Mouse (Mus musculus) liver, adult 2 months (tissue): ENCODE data around the gene Rprm. TPM values are rescaled to one million over a fixed set of nuclear protein-coding genes. Genes with fewer than 3 reads are reported as not detected.

Experiments
- DNase-seq: peaks from one replicate; pipeline ENCODE4 v3.0.0-alpha.2; 2011; ENCODE audit warnings: low read depth, low spot score; ENCODE audit errors: extremely low read depth
- H3K27ac ChIP-seq: fragments of 200-500 bp; replicated peaks from 2 replicates; pipeline ENCODE4 v1.5.1; 2012; ENCODE audit warnings: low read depth, mild to moderate bottlenecking, control low read depth, inconsistent platforms, low read length; ENCODE audit not compliant: insufficient read depth
- H3K27me3 ChIP-seq: fragments of 200-500 bp; 2 replicates; pipeline ENCODE4 v1.6.1; 2012; ENCODE audit warnings: mild to moderate bottlenecking, moderate library complexity, low read length, inconsistent platforms; ENCODE audit not compliant: control insufficient read depth, insufficient read depth
- H3K36me3 ChIP-seq: fragments of 200-500 bp; 2 replicates; pipeline ENCODE4 v1.6.1; 2012; ENCODE audit warnings: low read length, inconsistent platforms; ENCODE audit not compliant: control insufficient read depth, insufficient read depth
- H3K4me1 ChIP-seq: fragments of 200-500 bp; 2 replicates; pipeline ENCODE4 v1.6.1; 2011; ENCODE audit warnings: low read length; ENCODE audit not compliant: control insufficient read depth, insufficient read depth
- H3K4me3 ChIP-seq: fragments of 200-500 bp; 2 replicates; pipeline ENCODE4 v1.5.1; 2011; ENCODE audit warnings: low read depth, mild to moderate bottlenecking, control low read depth, low read length, moderate library complexity; ENCODE audit not compliant: insufficient read depth
- H3K79me2 ChIP-seq: fragments of 200-500 bp; 2 replicates; pipeline ENCODE4 v1.6.1; 2012; ENCODE audit warnings: inconsistent platforms, mild to moderate bottlenecking, low read length, moderate library complexity; ENCODE audit not compliant: control insufficient read depth, insufficient read depth
- H3K9ac ChIP-seq: fragments of 200-500 bp; 2 replicates; pipeline ENCODE4 v1.6.1; 2012; ENCODE audit warnings: low read depth, mild to moderate bottlenecking, control low read depth, inconsistent platforms, low read length
- CTCF ChIP-seq: fragments of 200-500 bp; IDR thresholded peaks from 2 replicates; pipeline ENCODE4 v1.5.1; 2011; ENCODE audit warnings: low read depth, low read length, control low read depth
- POLR2A ChIP-seq: fragments of 200-500 bp; IDR thresholded peaks from 2 replicates; pipeline ENCODE4 v1.6.1; 2011; ENCODE audit warnings: low read length, control low read depth; ENCODE audit not compliant: insufficient read depth; ENCODE audit errors: extremely low read depth
- WGBS: fragments of 180-500 bp; shearing (Covaris S2); methylation state at CpG from one replicate; pipeline ENCODE4 v1.1.7; 2018; 5-methylcytosine and 5-hydroxymethylcytosine counted together
- polyA plus RNA-seq: library from polyadenylated mRNA; depleted of rRNA; stranded (reverse); fragments of >200 nt; gene quantifications from 2 replicates; pipeline ENCODE4 v1.2.3, GENCODE M21; 2012
- total RNA-seq: library from RNA; depleted of rRNA; stranded (reverse); fragments of >200 nt; gene quantifications from 2 replicates; pipeline ENCODE4 v1.2.3, GENCODE M21; 2014

Rprm gene
- total and polyA plus RNA-seq, 2 experiments = not detected

DNA sequence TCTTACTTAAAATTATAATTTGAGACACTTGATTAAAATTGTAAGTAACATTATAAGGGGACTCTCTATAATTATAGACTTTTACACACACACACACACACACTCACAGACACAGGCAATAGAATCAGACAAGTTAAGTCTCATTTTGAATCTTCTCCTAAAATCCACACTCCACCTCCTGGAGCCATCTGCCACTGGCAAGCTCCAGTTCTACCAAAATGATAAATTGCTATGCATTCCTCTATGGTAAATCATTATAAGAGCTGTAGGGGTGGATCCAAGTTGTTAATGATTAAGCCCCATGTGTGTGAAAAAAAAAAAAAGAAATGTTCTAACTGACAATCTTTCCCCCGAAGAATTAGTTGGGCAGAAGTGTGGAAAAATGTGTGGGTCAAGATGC, 13.8 kb downstream of the Rprm start:
- Histone ChIP-seq H3K4me1 (no peaks in the 10 kb centered on the region), H3K79me2 (no peaks in the 10 kb centered on the region), H3K27me3 (no peaks in the 10 kb centered on the region), H3K9ac (no peak overlapping the region), H3K27ac (no peak overlapping the region), H3K36me3 (no peaks in the 10 kb centered on the region), H3K4me3 (no peak overlapping the region)
- no peak for DNase-seq
- 19% methylated on average over 1 of the region's 1 CpGs for WGBS
- TF ChIP-seq CTCF = no peak
- TF ChIP-seq POLR2A = no peak

DNA sequence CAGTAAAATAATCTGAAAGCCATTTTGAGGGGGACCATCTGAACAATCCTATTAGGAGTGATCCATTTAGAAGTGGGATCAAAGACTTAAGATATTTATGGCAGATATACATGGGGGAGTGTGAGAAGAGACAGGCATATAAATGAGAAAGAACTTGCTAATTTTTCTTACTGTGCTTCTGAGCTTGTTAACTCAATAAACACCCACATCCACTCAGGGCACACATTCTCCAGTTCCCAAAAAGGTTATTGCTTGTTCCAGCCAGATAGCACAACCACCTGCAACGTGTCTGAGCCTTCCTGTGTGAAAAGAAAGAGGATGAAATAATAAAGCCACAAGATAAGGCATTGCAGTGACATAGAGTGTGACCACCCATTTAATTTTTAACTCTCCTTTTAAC, 22.9 kb downstream of the Rprm start:
- Histone ChIP-seq H3K36me3 (no peaks in the 10 kb centered on the region), H3K9ac (no peak overlapping the region), H3K79me2 (no peaks in the 10 kb centered on the region), H3K27ac (no peak overlapping the region), H3K4me3 (no peak overlapping the region), H3K4me1 (no peaks in the 10 kb centered on the region), H3K27me3 (no peaks in the 10 kb centered on the region)
- DNase-seq = no peak
- TF ChIP-seq POLR2A = no peak
- TF ChIP-seq CTCF = no peak
- WGBS = 13% methylated on average over 1 of the region's 1 CpGs

DNA sequence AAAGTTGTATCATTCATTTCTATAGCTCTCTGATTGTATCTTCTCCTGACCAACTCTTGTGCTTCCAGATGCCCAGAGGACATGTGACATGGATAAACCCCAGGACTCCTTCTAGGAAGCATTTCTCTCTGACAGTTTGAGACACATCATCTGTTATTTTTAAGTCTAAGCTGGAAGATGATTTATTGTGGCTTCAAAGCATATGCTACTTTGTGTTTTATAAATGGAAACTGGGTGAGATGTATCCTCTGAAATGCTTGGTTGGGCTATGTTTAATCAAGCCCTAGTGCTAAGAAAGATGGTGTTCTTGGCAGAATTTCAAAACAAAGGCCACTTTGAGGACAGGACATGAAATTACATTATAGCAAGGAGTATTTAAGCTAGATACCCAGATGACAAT, 24.3 kb downstream of the Rprm start:
- no peak overlapping the region for H3K4me3 ChIP-seq
- H3K9ac ChIP-seq = no peak overlapping the region
- no peaks in the 10 kb centered on the region for H3K27me3 ChIP-seq
- H3K4me1 ChIP-seq = no peaks in the 10 kb centered on the region
- H3K79me2 ChIP-seq = no peaks in the 10 kb centered on the region
- H3K36me3 ChIP-seq = no peaks in the 10 kb centered on the region
- DNase-seq = no peak
- TF ChIP-seq POLR2A (no peak), CTCF (no peak)
- no peak overlapping the region for H3K27ac ChIP-seq
